Mouse (Mus musculus): ENCODE results near the gene Ccdc106.

DNA sequence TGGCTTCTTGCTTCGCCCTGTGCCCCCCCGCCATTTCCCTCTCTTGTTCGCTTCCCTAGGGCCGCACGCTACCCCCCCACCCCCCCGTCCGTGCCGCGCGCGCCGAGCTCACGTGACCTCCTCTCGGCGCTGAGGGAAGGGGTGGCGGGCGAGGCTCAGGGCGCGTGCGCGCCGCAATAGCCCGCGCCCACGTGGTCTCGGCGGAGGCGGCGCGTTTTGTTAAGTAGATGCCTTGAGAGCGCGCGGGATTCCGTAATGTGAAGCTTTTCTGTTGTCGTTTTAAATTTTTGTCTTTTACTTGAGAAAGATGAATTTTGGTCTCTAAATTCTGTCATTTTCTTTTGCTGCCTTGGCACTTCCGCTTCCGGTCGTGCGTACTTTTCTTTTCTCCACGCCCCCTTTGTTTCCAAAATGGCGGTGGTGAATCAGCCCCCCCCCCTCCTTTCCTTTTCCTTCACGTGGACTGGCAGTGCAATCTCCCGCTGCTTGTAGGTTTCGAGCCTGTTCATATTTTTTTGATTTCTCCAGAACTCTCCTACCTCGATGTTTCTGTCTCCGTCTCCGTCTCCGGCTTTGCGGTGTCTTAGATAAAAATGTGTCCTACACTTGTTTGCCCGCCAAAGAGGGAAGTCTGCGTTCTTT is 42.1 kb downstream of the Ccdc106 start:
- no peak for TF ChIP-seq POLR2A (IDR thresholded peaks at IDR 0.05; ENCODE audit: borderline replicate concordance, insufficient read depth, low read length)
- TF ChIP-seq CTCF (IDR thresholded peaks at IDR 0.05; ENCODE audit: borderline replicate concordance, insufficient read depth, low read depth, low read length): no peak

Measured in cerebellum, adult 2 months (tissue).